Mouse (Mus musculus): ENCODE results near the gene Zbtb32. TPM values are rescaled to one million over a fixed set of nuclear protein-coding genes. Genes with fewer than 3 reads are reported as not detected.

Gene Zbtb32
- polyA plus RNA-seq, 1 experiment, result not detected

GRCm38 (mm10) chr7:30596811-30597210 is 1.9 kb downstream of the Zbtb32 start:
- no peaks in the 10 kb centered on the region for H3K27me3 ChIP-seq (ENCODE audit: control insufficient read depth, insufficient read depth, low read length)
- no peak overlapping the region for H3K27ac ChIP-seq (ENCODE audit: insufficient read depth, low read length)
- peaks cover 6% of the 10 kb centered on the region for H3K4me1 ChIP-seq (ENCODE audit: control insufficient read depth, insufficient read depth, low read length)
- DNase-seq, result no peak
- TF ChIP-seq CTCF (IDR thresholded peaks at IDR 0.05; ENCODE audit: borderline replicate concordance, insufficient read depth, low read depth, low read length), result no peak
- 59% methylated on average over 5 of the region's 5 CpGs for WGBS
- no peak overlapping the region for H3K4me3 ChIP-seq (replicated peaks; ENCODE audit: insufficient read depth, low read depth, low read length)

- no peak for TF ChIP-seq POLR2A (IDR thresholded peaks at IDR 0.05; ENCODE audit: borderline replicate concordance, insufficient read depth, low read length)
- no peak for TF ChIP-seq CTCF (IDR thresholded peaks at IDR 0.05; ENCODE audit: borderline replicate concordance, insufficient read depth, low read depth, low read length)
- Histone ChIP-seq H3K27me3 (ENCODE audit: control insufficient read depth, insufficient read depth, low read length) (no peaks in the 10 kb centered on the region), H3K27ac (ENCODE audit: insufficient read depth, low read length) (no peak overlapping the region), H3K4me1 (ENCODE audit: control insufficient read depth, insufficient read depth, low read length) (peaks cover 6% of the 10 kb centered on the region), H3K4me3 (replicated peaks; ENCODE audit: insufficient read depth, low read depth, low read length) (no peak overlapping the region)
- 84% methylated on average over 5 of the region's 5 CpGs for WGBS
- DNase-seq, result no peak
Measured at GRCm38 (mm10) chr7:30596093-30596492, 2.6 kb downstream of the Zbtb32 start.

- no peaks in the 10 kb centered on the region for H3K27me3 ChIP-seq (ENCODE audit: control insufficient read depth, insufficient read depth, low read length)
- no peak for TF ChIP-seq POLR2A (IDR thresholded peaks at IDR 0.05; ENCODE audit: borderline replicate concordance, insufficient read depth, low read length)
- TF ChIP-seq CTCF (IDR thresholded peaks at IDR 0.05; ENCODE audit: borderline replicate concordance, insufficient read depth, low read depth, low read length), result no peak
- no peaks in the 10 kb centered on the region for H3K4me1 ChIP-seq (ENCODE audit: control insufficient read depth, insufficient read depth, low read length)
- 58% methylated on average over 4 of the region's 4 CpGs for WGBS
- no peak overlapping the region for H3K27ac ChIP-seq (ENCODE audit: insufficient read depth, low read length)
- no peak for DNase-seq
- H3K4me3 ChIP-seq (replicated peaks; ENCODE audit: insufficient read depth, low read depth, low read length), result no peak overlapping the region
Measured at GRCm38 (mm10) chr7:30594510-30595024, 4.1 kb downstream of the Zbtb32 start.

GRCm38 (mm10) chr7:30593579-30594509 is 4.9 kb downstream of the Zbtb32 start:
- no peak overlapping the region for H3K27ac ChIP-seq (ENCODE audit: insufficient read depth, low read length)
- TF ChIP-seq POLR2A (IDR thresholded peaks at IDR 0.05; ENCODE audit: borderline replicate concordance, insufficient read depth, low read length), result no peak
- TF ChIP-seq CTCF (IDR thresholded peaks at IDR 0.05; ENCODE audit: borderline replicate concordance, insufficient read depth, low read depth, low read length), result no peak
- H3K4me1 ChIP-seq (ENCODE audit: control insufficient read depth, insufficient read depth, low read length), result no peaks in the 10 kb centered on the region
- DNase-seq, result no peak
- no peaks in the 10 kb centered on the region for H3K27me3 ChIP-seq (ENCODE audit: control insufficient read depth, insufficient read depth, low read length)
- no peak overlapping the region for H3K4me3 ChIP-seq (replicated peaks; ENCODE audit: insufficient read depth, low read depth, low read length)
- WGBS, result 52% methylated on average over 10 of the region's 10 CpGs

- WGBS, result 73% methylated on average over 5 of the region's 5 CpGs
Measured at GRCm38 (mm10) chr7:30592772-30593423, 5.8 kb downstream of the Zbtb32 start.

GRCm38 (mm10) chr7:30591605-30591951 is 7.1 kb downstream of the Zbtb32 start:
- WGBS, result 13% methylated on average over 4 of the region's 4 CpGs
- H3K4me1 ChIP-seq (ENCODE audit: control insufficient read depth, insufficient read depth, low read length), result peaks cover 7% of the 10 kb centered on the region; the same call in 1 of the 2 replicates
- no peak overlapping the region for H3K27ac ChIP-seq (ENCODE audit: insufficient read depth, low read length)
- TF ChIP-seq POLR2A (IDR thresholded peaks at IDR 0.05; ENCODE audit: borderline replicate concordance, insufficient read depth, low read length), result no peak
- no peak for TF ChIP-seq CTCF (IDR thresholded peaks at IDR 0.05; ENCODE audit: borderline replicate concordance, insufficient read depth, low read depth, low read length)
- no peak for DNase-seq
- H3K4me3 ChIP-seq (replicated peaks; ENCODE audit: insufficient read depth, low read depth, low read length), result no peak overlapping the region
- no peaks in the 10 kb centered on the region for H3K27me3 ChIP-seq (ENCODE audit: control insufficient read depth, insufficient read depth, low read length)

More at GRCm38 (mm10) chr7:30592772-30593423, 5.8 kb downstream of the Zbtb32 start:
- Histone ChIP-seq H3K4me3 (replicated peaks; ENCODE audit: insufficient read depth, low read depth, low read length) (no peak overlapping the region), H3K27ac (ENCODE audit: insufficient read depth, low read length) (no peak overlapping the region), H3K27me3 (ENCODE audit: control insufficient read depth, insufficient read depth, low read length) (no peaks in the 10 kb centered on the region), H3K4me1 (ENCODE audit: control insufficient read depth, insufficient read depth, low read length) (no peaks in the 10 kb centered on the region)
- TF ChIP-seq POLR2A (IDR thresholded peaks at IDR 0.05; ENCODE audit: borderline replicate concordance, insufficient read depth, low read length) (no peak), CTCF (IDR thresholded peaks at IDR 0.05; ENCODE audit: borderline replicate concordance, insufficient read depth, low read depth, low read length) (no peak)
- no peak for DNase-seq

GRCm38 (mm10) chr7:30590927-30591604 is 7.6 kb downstream of the Zbtb32 start:
- no peak for TF ChIP-seq CTCF (IDR thresholded peaks at IDR 0.05; ENCODE audit: borderline replicate concordance, insufficient read depth, low read depth, low read length)
- no peak for TF ChIP-seq POLR2A (IDR thresholded peaks at IDR 0.05; ENCODE audit: borderline replicate concordance, insufficient read depth, low read length)
- no peak for DNase-seq
- H3K4me3 ChIP-seq (replicated peaks; ENCODE audit: insufficient read depth, low read depth, low read length), result no peak overlapping the region
- H3K4me1 ChIP-seq (ENCODE audit: control insufficient read depth, insufficient read depth, low read length), result peaks cover 7% of the 10 kb centered on the region; the same call in 1 of the 2 replicates
- H3K27ac ChIP-seq (ENCODE audit: insufficient read depth, low read length), result no peak overlapping the region
- H3K27me3 ChIP-seq (ENCODE audit: control insufficient read depth, insufficient read depth, low read length), result no peaks in the 10 kb centered on the region
- 83% methylated on average over 9 of the region's 9 CpGs for WGBS

Data from cerebellum, adult 2 months (tissue).